Mouse (Mus musculus) right cerebral cortex, adult 2 months (tissue): Measurements from ENCODE around the gene Slc22a1.

ENCODE experiments used
- DNase-seq, 2 experiments: peaks; one replicate each; pipeline ENCODE4 v3.0.0; 2021 to 2022; ENCODE audit warnings: low spot score in 2 of 2

The Slc22a1 gene

GRCm38 (mm10) chr17:12675646-12676045, at the start of gene Slc22a1:
TSS of gene Slc22a1 (minus strand) at chr17:12675829.
- DNase-seq = no peak

GRCm38 (mm10) chr17:12724767-12725744, 49.4 kb upstream of the Slc22a1 start:
- DNase-seq = peak; percentile 26 to 40

GRCm38 (mm10) chr17:12723986-12724766, 48.5 kb upstream of the Slc22a1 start:
- no peak for DNase-seq

- no peak for DNase-seq
Observed at GRCm38 (mm10) chr17:12722622-12723021, 47.0 kb upstream of the Slc22a1 start.

GRCm38 (mm10) chr17:12721118-12721886, 45.7 kb upstream of the Slc22a1 start:
- no peak for DNase-seq

GRCm38 (mm10) chr17:12718251-12718650, 42.6 kb upstream of the Slc22a1 start:
- DNase-seq = peak in 1 of 2 experiments; percentile 22

- DNase-seq = no peak
Observed at GRCm38 (mm10) chr17:12717445-12717844, 41.8 kb upstream of the Slc22a1 start.

- no peak for DNase-seq
Observed at GRCm38 (mm10) chr17:12715032-12715431, 39.4 kb upstream of the Slc22a1 start.

- DNase-seq = no peak
Observed at GRCm38 (mm10) chr17:12714080-12714561, 38.5 kb upstream of the Slc22a1 start.

GRCm38 (mm10) chr17:12712993-12713392, 37.4 kb upstream of the Slc22a1 start:
- DNase-seq = no peak

- DNase-seq = no peak
Observed at GRCm38 (mm10) chr17:12712191-12712590, 36.6 kb upstream of the Slc22a1 start.

GRCm38 (mm10) chr17:12710976-12711375, 35.3 kb upstream of the Slc22a1 start:
- DNase-seq = no peak

- DNase-seq = peak; percentile 42 to 63
Observed at GRCm38 (mm10) chr17:12710050-12710780, 34.6 kb upstream of the Slc22a1 start.

- DNase-seq = no peak
Observed at GRCm38 (mm10) chr17:12708398-12708797, 32.8 kb upstream of the Slc22a1 start.

- DNase-seq = no peak
Observed at GRCm38 (mm10) chr17:12706590-12707049, 31.0 kb upstream of the Slc22a1 start.

GRCm38 (mm10) chr17:12702901-12703300, 27.3 kb upstream of the Slc22a1 start:
- no peak for DNase-seq

- no peak for DNase-seq
Observed at GRCm38 (mm10) chr17:12700373-12700772, 24.7 kb upstream of the Slc22a1 start.

GRCm38 (mm10) chr17:12691899-12692298, 16.3 kb upstream of the Slc22a1 start:
- no peak for DNase-seq

- peak; percentile 42 to 47 for DNase-seq
Observed at GRCm38 (mm10) chr17:12689537-12689936, 13.9 kb upstream of the Slc22a1 start.

GRCm38 (mm10) chr17:12688427-12689110, 12.9 kb upstream of the Slc22a1 start:
- no peak for DNase-seq
